Mouse (Mus musculus) right cerebral cortex, postnatal 4 days (tissue): ENCODE data around the gene Skida1.

Experiments
- DNase-seq: peaks from one replicate; pipeline ENCODE4 v3.0.0-alpha.2; 2022

Skida1 gene

DNA sequence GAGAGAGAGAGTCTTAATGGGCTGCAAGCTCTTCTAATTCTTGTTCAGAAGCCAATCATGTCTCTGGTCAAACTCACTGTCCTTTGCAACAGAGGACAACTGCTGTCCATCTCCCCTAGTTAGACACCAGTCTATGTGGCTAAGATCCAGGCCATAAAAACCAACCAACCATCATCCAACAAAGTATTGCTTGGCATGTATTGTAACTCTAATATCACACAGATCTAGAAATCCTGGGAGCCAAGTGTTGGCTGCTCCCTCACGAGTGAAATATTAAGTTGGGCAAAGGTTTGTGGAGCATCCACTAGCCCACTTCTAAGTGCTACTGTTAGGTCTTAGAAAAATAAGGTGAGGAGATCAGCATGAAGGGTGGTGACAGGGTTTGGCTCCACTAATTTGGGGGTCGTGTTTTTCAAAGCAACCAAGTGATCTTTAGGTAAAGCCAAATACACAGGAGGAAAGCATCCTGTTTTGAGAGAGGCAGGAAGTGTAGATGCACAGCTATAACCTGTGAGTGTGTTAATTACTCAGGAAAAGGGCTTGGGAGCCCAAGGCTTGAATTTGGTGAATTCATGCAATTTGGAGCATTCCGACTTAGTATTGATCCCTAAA is 10.6 kb downstream of the Skida1 start:
- DNase-seq = no peak

DNA sequence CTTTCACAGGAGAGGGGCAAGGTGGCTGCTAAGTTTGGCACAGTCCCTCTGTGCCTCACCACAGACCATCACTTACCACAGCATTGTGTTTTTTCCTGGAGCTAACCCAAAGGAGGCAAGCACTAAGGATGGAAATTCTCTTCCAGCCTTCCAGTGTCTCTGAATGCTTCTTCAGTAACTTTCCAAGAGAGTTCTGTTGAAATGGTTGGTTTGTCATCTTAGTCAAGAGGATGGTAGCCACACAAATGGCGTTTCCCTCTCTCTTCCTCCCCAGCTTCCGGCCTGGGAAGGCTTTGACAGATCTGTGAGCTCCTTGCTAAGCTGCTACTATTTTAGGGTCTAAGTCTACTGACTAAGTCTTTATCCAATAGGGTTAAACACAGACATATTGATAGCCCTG is 11.4 kb downstream of the Skida1 start, which contains the start of gene A930004D18Rik:
Gene A930004D18Rik (minus strand): TSS at position 247 of the 400 bp plus-strand sequence.
- DNase-seq = no peak

DNA sequence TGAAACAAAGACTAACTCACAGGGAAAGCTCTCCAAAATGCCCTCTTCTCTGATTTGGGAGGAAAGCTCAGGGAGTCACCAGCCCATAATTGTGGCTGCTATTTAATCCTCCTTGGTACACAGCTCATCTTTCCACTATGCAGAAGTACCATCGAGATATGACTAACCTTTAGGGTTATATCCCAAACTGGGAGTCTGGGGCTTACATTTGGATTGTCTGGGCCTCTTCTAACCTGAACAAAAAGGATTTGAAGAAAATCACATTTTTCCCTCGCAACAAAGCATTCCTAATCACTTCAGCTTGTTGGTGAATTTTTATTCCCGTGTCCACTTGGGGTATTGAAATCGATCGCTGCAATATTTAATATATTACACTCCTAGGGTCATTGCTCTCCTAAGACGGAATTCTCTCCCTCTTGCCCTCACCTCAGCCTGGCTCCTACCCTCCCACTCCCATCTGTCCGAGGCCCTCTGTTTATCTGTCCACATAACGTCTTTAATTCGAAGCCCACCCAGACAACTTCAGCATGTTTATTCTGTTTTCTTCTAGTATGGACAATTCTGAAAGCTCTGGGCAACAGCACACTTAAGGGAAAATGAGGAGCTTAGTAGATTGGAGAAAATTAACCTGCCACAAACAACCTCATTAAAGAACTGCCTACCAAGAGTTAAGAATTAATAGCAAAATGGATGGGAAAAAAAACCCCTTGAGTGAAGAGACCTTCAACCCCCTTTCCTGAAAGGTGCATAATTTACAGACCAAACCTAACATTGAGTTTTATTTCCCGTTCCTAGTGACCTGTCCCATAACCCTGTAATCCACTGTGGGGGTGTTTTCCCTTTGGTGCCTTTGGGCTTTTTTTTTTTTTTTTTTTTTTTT is 14.2 kb downstream of the Skida1 start:
- no peak for DNase-seq

DNA sequence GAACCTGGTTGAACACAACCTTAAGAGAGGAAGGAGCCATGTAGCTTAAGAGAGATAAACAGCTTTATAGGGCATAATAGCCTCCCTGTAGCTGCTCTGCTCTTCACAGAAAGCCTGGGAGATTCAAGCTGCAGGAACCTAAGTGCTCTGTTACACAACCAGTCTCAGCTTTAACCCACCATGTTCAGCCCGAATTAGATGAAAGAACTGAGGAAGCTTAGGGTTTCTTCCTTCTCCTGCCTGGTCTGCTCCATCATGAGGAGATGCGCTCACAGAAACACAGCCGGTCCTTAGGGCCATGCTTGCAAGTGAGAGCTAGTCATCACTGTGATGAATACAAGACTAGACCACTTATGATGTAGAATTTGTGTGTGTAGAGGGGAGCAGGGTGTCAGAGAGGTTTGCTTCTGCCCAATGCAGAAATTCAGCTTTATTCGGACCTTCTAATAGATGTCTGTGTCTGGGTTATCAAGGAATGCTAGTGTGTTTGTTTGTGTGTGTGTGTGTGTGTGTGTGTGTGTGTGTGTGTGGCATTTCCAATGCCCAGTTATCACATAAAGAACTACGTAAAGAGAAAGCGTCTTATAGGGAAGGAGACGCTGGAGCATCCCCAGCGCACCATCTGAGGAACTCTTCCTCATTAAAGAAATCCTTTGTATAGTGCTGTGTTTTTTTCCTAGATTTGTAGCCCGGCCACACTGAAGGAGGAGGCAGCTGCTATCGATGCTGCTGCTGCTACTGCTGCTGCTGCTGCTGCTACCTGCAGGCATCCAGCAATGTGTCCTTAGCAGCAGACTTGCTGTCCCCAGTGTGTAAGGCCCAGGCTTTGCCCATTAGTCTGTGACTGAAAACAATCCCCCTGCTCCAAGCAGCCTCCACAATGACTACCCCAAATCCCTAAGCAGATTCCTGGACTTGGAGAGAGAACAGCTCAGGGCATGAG is 15.4 kb downstream of the Skida1 start:
- DNase-seq = no peak

DNA sequence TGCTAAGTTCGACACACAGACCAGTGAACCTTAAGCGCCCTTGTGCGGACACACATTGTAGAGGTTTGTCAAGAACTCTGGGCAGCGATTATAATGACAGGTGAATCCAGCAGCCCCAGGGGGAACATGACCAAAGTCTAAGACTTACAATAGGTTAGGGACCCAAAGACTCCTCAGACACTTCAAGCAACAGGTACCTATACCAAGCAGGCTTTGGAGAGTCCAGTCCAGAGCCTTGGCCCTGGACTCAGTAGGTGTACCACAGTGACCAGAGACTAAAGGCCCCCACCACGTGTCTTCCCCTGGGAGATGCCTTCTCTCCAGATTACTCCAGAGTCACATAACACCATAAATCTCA is 16.3 kb downstream of the Skida1 start:
- DNase-seq = no peak

GRCm38 (mm10) chr2:18031831-18032537 is 16.9 kb downstream of the Skida1 start:
- DNase-seq = peak; percentile 65

GRCm38 (mm10) chr2:18031271-18031821 is 17.5 kb downstream of the Skida1 start:
- peak; percentile 51 for DNase-seq

DNA sequence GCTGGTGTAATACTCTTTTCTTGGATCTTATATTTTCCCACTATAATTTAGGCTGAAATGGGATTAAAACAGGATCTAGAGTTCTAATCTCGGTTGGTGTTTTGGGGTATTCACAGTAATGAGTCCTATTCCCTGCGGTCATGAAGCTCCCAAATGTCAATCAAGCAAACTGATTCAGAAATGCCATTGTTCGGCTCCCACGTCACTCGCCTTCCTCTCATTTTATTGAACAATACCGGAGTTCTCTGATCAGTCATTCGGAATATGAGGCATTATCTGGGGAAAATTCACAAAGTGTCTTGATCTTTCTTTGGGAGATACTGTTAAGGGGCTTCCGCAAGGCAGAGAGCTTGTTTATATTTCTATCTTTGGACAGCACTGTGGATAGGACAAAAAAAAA is 18.3 kb downstream of the Skida1 start:
- DNase-seq = no peak

DNA sequence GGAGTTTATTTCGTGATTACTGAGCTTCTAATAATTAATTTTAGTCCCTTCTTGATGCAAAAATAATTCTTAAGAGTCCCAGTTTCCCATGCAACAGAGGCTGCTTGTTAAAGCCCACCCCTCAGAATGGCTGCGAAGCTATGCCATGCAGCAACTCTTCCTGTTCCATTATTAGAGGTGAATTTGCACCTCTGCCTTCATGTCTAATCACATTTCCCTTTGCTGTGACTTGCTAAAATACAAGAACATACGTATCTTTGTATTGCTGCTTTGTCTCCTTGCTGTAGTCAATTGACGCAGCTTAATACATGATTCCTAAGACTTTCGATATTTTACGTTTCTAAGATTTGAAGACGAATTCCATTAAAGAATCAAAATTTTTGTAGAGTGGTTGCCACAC is 19.2 kb downstream of the Skida1 start:
- DNase-seq = no peak

- DNase-seq = peak; percentile 84
These were observed 20.5 kb downstream of the Skida1 start for GRCm38 (mm10) chr2:18028140-18029021.

- peak; percentile 95 for DNase-seq
These were observed 21.3 kb downstream of the Skida1 start for GRCm38 (mm10) chr2:18027448-18028139.

DNA sequence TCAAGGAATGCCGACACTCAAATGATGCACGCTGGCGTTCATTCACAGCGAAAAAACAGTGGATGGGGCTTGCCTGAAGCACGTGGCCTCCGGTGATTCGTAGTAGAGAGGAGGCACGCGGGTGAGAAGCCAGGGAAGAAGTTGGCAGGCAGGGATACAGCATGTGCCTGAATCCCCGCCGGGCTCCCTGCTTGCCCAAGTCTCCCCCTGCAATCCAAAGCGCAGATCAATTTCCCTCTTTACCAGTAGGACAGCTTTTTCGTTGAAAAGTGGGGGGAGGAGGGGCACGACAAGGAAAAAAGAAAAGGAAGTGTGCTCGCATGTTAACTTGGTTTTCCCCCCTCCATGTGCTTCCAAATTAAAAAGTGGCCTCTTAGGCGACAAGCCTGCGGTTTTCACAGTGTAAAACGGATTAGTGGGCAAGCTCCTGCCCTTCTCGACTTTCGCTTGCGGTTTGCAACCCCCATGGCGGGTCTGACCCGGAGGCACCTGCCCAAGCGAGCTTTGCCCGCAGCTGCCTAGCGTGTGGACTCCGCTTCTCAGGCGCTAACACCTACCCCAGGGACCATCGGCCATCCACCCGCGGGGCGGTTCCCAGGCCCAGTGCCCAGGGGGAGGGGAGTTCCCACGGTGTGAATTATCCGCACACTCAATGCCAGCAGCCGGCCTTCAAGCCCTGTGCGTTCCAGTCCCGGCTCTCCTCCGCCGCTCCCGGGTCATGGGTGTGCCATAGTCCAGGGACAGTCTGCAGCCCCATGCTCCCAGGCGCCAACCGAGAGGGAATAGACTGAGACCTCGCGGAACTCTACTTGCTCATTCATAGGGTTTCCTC is 22.5 kb downstream of the Skida1 start:
- DNase-seq = peak; percentile 50

DNA sequence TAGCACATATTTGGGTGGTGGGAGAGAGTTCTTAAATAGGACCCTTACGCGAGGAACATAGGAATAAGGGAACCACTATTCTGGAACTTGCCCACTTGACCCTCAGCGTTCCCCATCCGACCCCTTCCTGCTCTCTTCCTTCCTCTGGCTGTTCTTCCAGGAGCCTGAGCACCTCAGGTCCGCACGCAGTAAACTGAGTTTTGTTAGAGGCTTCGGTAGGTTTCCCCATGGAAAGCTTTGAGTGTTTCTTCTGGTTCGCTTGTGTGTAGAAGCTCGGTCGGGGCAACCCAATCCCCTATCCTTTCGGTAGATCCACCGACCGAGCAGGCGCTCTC is 23.1 kb downstream of the Skida1 start:
- no peak for DNase-seq

DNA sequence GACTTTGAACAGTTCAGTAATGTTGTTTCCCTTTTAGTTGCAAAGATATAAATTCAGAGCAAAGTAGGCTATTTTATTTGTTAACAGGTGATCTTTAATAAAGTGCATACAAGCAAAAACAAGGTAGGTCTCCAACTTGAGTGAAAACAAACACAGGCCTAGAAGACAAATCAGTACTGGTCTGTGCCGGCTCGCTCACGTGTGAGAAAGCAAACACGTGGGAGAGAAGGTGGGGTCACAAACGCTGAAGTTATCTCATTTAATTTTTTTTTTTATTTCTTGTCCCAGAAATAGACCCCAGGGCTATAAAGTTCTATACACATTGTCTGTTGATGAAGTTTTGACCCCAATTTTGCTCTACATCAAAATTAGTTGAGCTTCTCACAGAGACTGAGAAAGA is 23.7 kb downstream of the Skida1 start:
- no peak for DNase-seq

DNA sequence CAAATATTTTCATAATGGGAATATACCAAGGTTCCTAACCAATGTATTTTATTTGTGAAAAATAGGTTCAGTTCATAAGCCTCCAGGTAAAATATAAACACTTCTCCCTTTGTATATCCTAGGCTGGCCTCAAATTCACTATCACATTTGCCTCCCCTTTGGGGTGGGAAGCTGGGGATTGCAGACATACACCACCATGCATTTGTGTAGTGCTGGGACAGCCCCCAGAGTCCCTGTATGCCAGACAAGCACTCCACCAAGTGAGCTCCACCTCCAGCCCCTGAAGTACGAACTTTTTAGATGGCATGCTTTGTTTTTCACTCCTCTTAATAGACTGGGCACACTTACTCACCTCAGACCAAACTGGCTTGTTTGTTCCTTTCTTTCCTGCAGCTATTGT is 26.0 kb downstream of the Skida1 start:
- no peak for DNase-seq

DNA sequence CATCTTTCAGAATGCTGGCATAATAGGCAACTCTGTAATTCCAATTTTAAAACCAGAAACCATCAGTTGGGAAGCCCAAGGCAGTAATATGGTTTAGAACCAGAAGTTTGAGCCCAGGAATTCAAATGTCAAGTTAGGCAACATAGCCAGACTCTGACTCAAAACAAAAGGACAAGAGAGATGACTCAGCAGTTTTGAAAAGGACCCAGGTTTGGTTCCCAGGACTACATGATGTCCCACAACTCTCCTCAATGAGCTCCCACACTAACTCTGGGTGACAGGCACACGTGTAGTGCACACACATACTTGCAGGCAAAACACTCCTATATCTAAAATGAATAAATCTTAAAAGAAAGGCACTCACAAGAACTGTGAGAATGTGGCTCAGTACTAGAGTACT is 29.7 kb downstream of the Skida1 start:
- DNase-seq = no peak

DNA sequence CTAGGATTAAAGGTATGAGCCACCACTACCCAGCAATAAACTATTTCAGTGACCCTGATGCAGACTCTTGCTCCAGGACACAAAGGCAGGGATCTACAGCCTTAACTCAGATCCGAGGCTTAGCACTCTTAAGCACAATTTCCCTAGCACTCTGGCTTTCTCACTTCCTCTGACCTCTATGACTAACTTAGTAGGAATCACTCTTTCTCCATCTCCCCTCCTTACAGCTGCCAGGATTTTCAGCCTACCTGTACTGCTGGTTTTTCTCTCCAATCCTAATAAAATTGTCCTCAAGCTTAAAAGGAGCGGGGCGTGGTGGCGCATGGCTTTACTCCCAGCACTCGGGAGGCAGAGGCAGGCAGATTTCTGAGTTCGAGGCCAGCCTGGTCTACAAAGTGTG is 31.5 kb downstream of the Skida1 start:
- no peak for DNase-seq

DNA sequence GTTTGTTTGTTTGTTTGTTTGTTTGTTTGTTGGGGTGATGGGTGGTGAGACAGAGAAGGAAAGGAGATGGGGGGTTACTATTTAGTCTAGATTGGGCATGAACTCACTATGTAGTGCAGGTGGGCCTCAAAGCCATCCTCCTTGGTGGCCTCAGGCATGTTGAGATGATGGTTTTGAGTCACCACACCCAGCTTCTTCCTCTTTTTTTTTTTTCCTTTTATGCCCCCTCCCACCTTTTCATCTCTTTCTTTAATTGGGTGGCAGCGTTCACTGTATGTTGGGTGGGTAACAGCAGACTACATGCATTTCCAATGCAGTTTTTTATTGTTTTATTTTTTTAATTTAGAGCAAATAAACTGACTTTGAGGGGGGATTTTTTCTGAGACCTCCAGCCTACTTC is 32.2 kb downstream of the Skida1 start:
- no peak for DNase-seq

DNA sequence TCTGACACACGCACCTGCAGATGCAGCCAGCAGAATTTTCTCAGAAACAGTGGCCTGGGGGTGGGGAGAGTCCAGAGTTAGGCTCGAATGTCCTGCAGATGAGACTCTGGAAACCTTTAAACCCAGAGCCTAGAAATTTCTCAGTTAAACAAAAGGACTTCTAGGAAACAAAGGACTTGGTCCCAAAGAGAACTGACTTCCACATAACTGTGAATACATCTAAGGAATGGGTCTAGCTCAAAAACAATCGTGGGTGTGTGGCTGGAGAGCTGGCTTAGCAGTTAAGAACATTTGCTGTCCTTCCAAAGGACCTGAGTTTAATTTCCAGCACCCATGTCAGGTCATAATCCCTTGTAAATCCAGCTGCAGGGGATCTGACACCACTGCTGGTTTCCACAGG is 33.3 kb downstream of the Skida1 start:
- DNase-seq = no peak

DNA sequence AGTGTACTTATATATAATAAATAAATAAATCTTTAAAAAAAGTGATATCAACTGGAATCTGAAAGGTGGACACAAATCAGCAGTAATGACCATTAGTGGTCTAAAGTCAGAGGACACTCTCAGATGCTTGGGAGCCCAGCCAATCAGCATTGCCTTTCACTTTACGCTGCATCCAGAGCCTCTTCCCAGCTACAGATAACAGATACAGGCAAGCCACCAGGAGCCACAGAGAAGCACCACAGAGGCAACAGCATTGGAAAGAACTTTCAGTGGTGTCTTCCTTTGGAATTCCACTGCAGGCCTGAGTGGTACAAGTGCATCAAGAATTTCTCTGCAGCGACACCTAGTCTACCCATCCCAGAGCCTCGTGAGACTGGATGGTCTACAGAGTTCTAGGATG is 36.0 kb downstream of the Skida1 start:
- no peak for DNase-seq
